Mouse (Mus musculus) forebrain, embryonic 16.5 days (tissue): Measurements from ENCODE around the gene Tef. TPM values are rescaled to one million over a fixed set of nuclear protein-coding genes. Genes with fewer than 3 reads are reported as not detected.

Source experiments
- ATAC-seq: fragments of 200-750 bp; cut with Nextera tagmentation; 2 replicates; pipeline ENCODE4 v1.8.0; 2017; ENCODE audit warnings: mild to moderate bottlenecking, moderate library complexity
- H3K27ac ChIP-seq: fragments of 300-500 bp; sonication (generic); 2 replicates; pipeline ENCODE4 v1.5.1; 2014; ENCODE audit warnings: low read length, control low read depth
- H3K27me3 ChIP-seq: fragments of 300-500 bp; sonication (generic); replicated peaks from 2 replicates; pipeline ENCODE4 v1.6.1; 2014; ENCODE audit warnings: low read length; ENCODE audit not compliant: control insufficient read depth, insufficient read depth
- H3K36me3 ChIP-seq: fragments of 300-500 bp; sonication (generic); 2 replicates; pipeline ENCODE4 v1.6.1; 2014; ENCODE audit not compliant: control insufficient read depth, insufficient read depth
- H3K4me1 ChIP-seq: fragments of 300-500 bp; sonication (generic); replicated peaks from 2 replicates; pipeline ENCODE4 v1.6.1; 2014; ENCODE audit warnings: low read length; ENCODE audit not compliant: control insufficient read depth, insufficient read depth
- H3K4me2 ChIP-seq: fragments of 300-500 bp; sonication (generic); 2 replicates; pipeline ENCODE4 v1.6.1; 2014; ENCODE audit warnings: mild to moderate bottlenecking, low read length, control low read depth
- H3K4me3 ChIP-seq: fragments of 300-500 bp; sonication (generic); replicated peaks from 2 replicates; pipeline ENCODE4 v1.5.1; 2014; ENCODE audit warnings: mild to moderate bottlenecking, low read length, control low read depth
- H3K9ac ChIP-seq: fragments of 300-500 bp; sonication (generic); replicated peaks from 2 replicates; pipeline ENCODE4 v1.6.1; 2014; ENCODE audit warnings: low read depth, low read length, control low read depth
- H3K9me3 ChIP-seq: fragments of 300-500 bp; sonication (generic); 2 replicates; pipeline ENCODE4 v1.6.1; 2016; ENCODE audit warnings: low read length; ENCODE audit not compliant: control insufficient read depth
- WGBS: fragments of 180-500 bp; shearing (Covaris S2); extraction: QIAGEN DNeasy Blood & Tissue Kit; methylation state at CpG from one replicate; pipeline ENCODE4 v1.1.7; 2014; 5-methylcytosine and 5-hydroxymethylcytosine counted together
- polyA plus RNA-seq: library from polyadenylated mRNA; unstranded; fragments of >200 nt; fragmentation: Nextera tagmentation; extraction: Ambion mirVana; gene quantifications from 2 replicates; pipeline ENCODE4 v1.2.1, GENCODE M21; 2015

The Tef gene
- polyA plus RNA-seq, 1 experiment from 2014 or later, result 32.7 TPM

- Histone ChIP-seq H3K4me1 (peaks cover 19% of the 10 kb centered on the region), H3K9me3 (no peaks in the 10 kb centered on the region), H3K36me3 (no peaks in the 10 kb centered on the region), H3K9ac (no peak overlapping the region), H3K27me3 (no peaks in the 10 kb centered on the region), H3K4me3 (no peak overlapping the region), H3K27ac (no peak overlapping the region), H3K4me2 (no peak overlapping the region)
- WGBS, result 93% methylated on average over 7 of the region's 7 CpGs
- no peak for ATAC-seq
Measured at GRCm38 (mm10) chr15:81840306-81840705, 38.1 kb downstream of the Tef start.

- no peaks in the 10 kb centered on the region for H3K36me3 ChIP-seq
- no peak overlapping the region for H3K4me3 ChIP-seq
- WGBS, result 81% methylated on average over 7 of the region's 7 CpGs
- H3K4me2 ChIP-seq, result no peak overlapping the region
- H3K27ac ChIP-seq, result no peak overlapping the region
- H3K9ac ChIP-seq, result no peak overlapping the region
- ATAC-seq, result no peak
- H3K27me3 ChIP-seq, result no peaks in the 10 kb centered on the region
- no peaks in the 10 kb centered on the region for H3K9me3 ChIP-seq
- peaks cover 9% of the 10 kb centered on the region for H3K4me1 ChIP-seq
Measured at GRCm38 (mm10) chr15:81842275-81842674, 40.1 kb downstream of the Tef start.

- Histone ChIP-seq H3K27ac (no peak overlapping the region), H3K9me3 (no peaks in the 10 kb centered on the region), H3K4me3 (no peak overlapping the region), H3K4me1 (peaks cover 3% of the 10 kb centered on the region; the same call in 1 of the 2 replicates), H3K36me3 (0 out of 2 replicates have a peak, but pooled peaks cover 2% of the 10 kb centered on the region), H3K9ac (no peak overlapping the region), H3K4me2 (no peak overlapping the region), H3K27me3 (no peaks in the 10 kb centered on the region)
- 61% methylated on average over 5 of the region's 5 CpGs for WGBS
- ATAC-seq, result no peak
Measured at GRCm38 (mm10) chr15:81845033-81845625, 42.9 kb downstream of the Tef start.

- Histone ChIP-seq H3K27ac (no peak overlapping the region), H3K9me3 (no peaks in the 10 kb centered on the region), H3K4me1 (peaks cover 3% of the 10 kb centered on the region; the same call in 1 of the 2 replicates), H3K36me3 (peaks cover 5% of the 10 kb centered on the region; the same call in 1 of the 2 replicates), H3K4me2 (no peak overlapping the region), H3K9ac (no peak overlapping the region), H3K4me3 (no peak overlapping the region), H3K27me3 (no peaks in the 10 kb centered on the region)
- WGBS, result 50% methylated on average over 4 of the region's 4 CpGs
- ATAC-seq, result no peak
Measured at GRCm38 (mm10) chr15:81845724-81846123, 43.5 kb downstream of the Tef start.

- H3K36me3 ChIP-seq, result peaks cover 15% of the 10 kb centered on the region
- no peak overlapping the region for H3K27ac ChIP-seq
- peaks cover 3% of the 10 kb centered on the region; the same call in 1 of the 2 replicates for H3K4me1 ChIP-seq
- no peak for ATAC-seq
- 87% methylated on average over 9 of the region's 9 CpGs for WGBS
- no peaks in the 10 kb centered on the region for H3K27me3 ChIP-seq
- H3K9ac ChIP-seq, result no peak overlapping the region
- no peaks in the 10 kb centered on the region for H3K9me3 ChIP-seq
- no peak overlapping the region for H3K4me3 ChIP-seq
- H3K4me2 ChIP-seq, result no peak overlapping the region
Measured at GRCm38 (mm10) chr15:81846755-81847154, 44.5 kb downstream of the Tef start.

- H3K36me3 ChIP-seq, result peaks cover 18% of the 10 kb centered on the region
- 93% methylated on average over 4 of the region's 4 CpGs for WGBS
- ATAC-seq, result no peak
Measured at GRCm38 (mm10) chr15:81847161-81847560, 44.9 kb downstream of the Tef start.

GRCm38 (mm10) chr15:81847861-81848260, 45.6 kb downstream of the Tef start:
- no peak for ATAC-seq
- Histone ChIP-seq H3K36me3 (peaks cover 18% of the 10 kb centered on the region), H3K27ac (no peak overlapping the region), H3K27me3 (no peaks in the 10 kb centered on the region), H3K4me2 (no peak overlapping the region), H3K4me3 (no peak overlapping the region), H3K9ac (no peak overlapping the region), H3K9me3 (no peaks in the 10 kb centered on the region), H3K4me1 (peaks cover 3% of the 10 kb centered on the region; the same call in 1 of the 2 replicates)
- 79% methylated on average over 5 of the region's 5 CpGs for WGBS

More at GRCm38 (mm10) chr15:81847161-81847560, 44.9 kb downstream of the Tef start:
- Histone ChIP-seq H3K27ac (no peak overlapping the region), H3K4me1 (peaks cover 3% of the 10 kb centered on the region; the same call in 1 of the 2 replicates), H3K27me3 (no peaks in the 10 kb centered on the region), H3K4me2 (no peak overlapping the region), H3K4me3 (no peak overlapping the region), H3K9ac (no peak overlapping the region), H3K9me3 (no peaks in the 10 kb centered on the region)

GRCm38 (mm10) chr15:81848301-81848700, 46.1 kb downstream of the Tef start:
- WGBS, result 31% methylated on average over 7 of the region's 7 CpGs

GRCm38 (mm10) chr15:81849104-81849503, 46.9 kb downstream of the Tef start:
- no peak overlapping the region for H3K4me2 ChIP-seq
- peaks cover 3% of the 10 kb centered on the region; the same call in 1 of the 2 replicates for H3K4me1 ChIP-seq
- ATAC-seq, result no peak
- H3K27me3 ChIP-seq, result no peaks in the 10 kb centered on the region
- H3K4me3 ChIP-seq, result no peak overlapping the region
- H3K9me3 ChIP-seq, result no peaks in the 10 kb centered on the region
- H3K9ac ChIP-seq, result no peak overlapping the region
- no peak overlapping the region for H3K27ac ChIP-seq
- 75% methylated on average over 9 of the region's 9 CpGs for WGBS
- peaks cover 18% of the 10 kb centered on the region for H3K36me3 ChIP-seq

More at GRCm38 (mm10) chr15:81848301-81848700, 46.1 kb downstream of the Tef start:
- Histone ChIP-seq H3K4me3 (no peak overlapping the region), H3K9ac (no peak overlapping the region), H3K27ac (no peak overlapping the region), H3K9me3 (no peaks in the 10 kb centered on the region), H3K4me1 (peaks cover 3% of the 10 kb centered on the region; the same call in 1 of the 2 replicates), H3K36me3 (peaks cover 18% of the 10 kb centered on the region), H3K4me2 (no peak overlapping the region), H3K27me3 (no peaks in the 10 kb centered on the region)
- ATAC-seq, result no peak
